Mouse (Mus musculus) heart, adult 18-20 months (tissue): ENCODE data around the gene Olfr798. TPM values are rescaled to one million over a fixed set of nuclear protein-coding genes. Genes with fewer than 3 reads are reported as not detected.

Experiments used
- DNase-seq, 2 experiments: peaks; one replicate each; pipeline ENCODE4 v3.0.0; 2021 to 2022; ENCODE audit warnings: mixed read lengths in 1 of 2
- long read RNA-seq, 2 experiments: library from polyadenylated mRNA; stranded (forward); transcript quantifications; one replicate each; pipeline ENCODE4 v2.0.0; 2021
- microRNA-seq, 2 experiments: library from miRNA; unstranded; fragments of <30 nt; microRNA quantifications; one replicate each; pipeline ENCODE4 v1.2.0; 2022
- total RNA-seq, 2 experiments: library from RNA; stranded (reverse); gene quantifications; 2 replicates each; pipeline ENCODE4 v1.2.3; 2021

The Olfr798 gene
- total RNA-seq: not detected
- long read RNA-seq, experiment 1: 0 reads
- long read RNA-seq, experiment 2: 0 reads

- no peak for DNase-seq
These were observed at the start of gene Olfr798 for GRCm38 (mm10) chr10:129627834-129628233. Gene Olfr798 (minus strand): TSS chr10:129627934.

- no peak for DNase-seq
These were observed 46.0 kb upstream of the Olfr798 start, which contains the start of gene Olfr801 for GRCm38 (mm10) chr10:129673765-129674164. Gene Olfr801 (minus strand): TSS chr10:129673865.

- DNase-seq: no peak
These were observed 29.7 kb upstream of the Olfr798 start, which contains the start of gene Olfr800 for GRCm38 (mm10) chr10:129657394-129657793. Gene Olfr800 (plus strand): TSS chr10:129657694.

- DNase-seq: no peak
These were observed 24.0 kb upstream of the Olfr798 start for GRCm38 (mm10) chr10:129651763-129652162.

GRCm38 (mm10) chr10:129637184-129637583 lies 9.4 kb upstream of the Olfr798 start, which contains the start of gene Olfr799:
Gene Olfr799 (plus strand): TSS chr10:129637484.
- no peak for DNase-seq

GRCm38 (mm10) chr10:129623251-129623650 lies 4.5 kb downstream of the Olfr798 start:
- DNase-seq: no peak

- DNase-seq: no peak
These were observed 6.0 kb downstream of the Olfr798 start for GRCm38 (mm10) chr10:129621724-129622123.

- DNase-seq: no peak
These were observed 15.3 kb downstream of the Olfr798 start, which contains the start of gene Olfr796 for GRCm38 (mm10) chr10:129612470-129612869. Gene Olfr796 (minus strand): TSS chr10:129612570.

- DNase-seq: no peak
These were observed 50.7 kb downstream of the Olfr798 start for GRCm38 (mm10) chr10:129577066-129577465.

Small RNA genes lying within 50 kb of the gene (microRNA-seq; reads per million reads assigned to microRNA genes)
- gene Gm23252: 0 reads per million in 2 experiments

Other genes starting within 250 kb of the Olfr798 start
- gene Olfr784, start 243.9 kb downstream of the Olfr798 start, total RNA-seq: not detected
- gene Olfr785, start 222.5 kb downstream of the Olfr798 start, total RNA-seq: not detected
- gene Olfr786, start 200.6 kb downstream of the Olfr798 start, total RNA-seq: not detected
- not detected for gene Olfr787, start 166.1 kb downstream of the Olfr798 start, total RNA-seq
- gene Olfr788, start 156.9 kb downstream of the Olfr798 start, total RNA-seq: not detected
- gene Olfr789, start 143.2 kb downstream of the Olfr798 start, total RNA-seq: not detected
- not detected for gene Olfr790, start 129.4 kb downstream of the Olfr798 start, total RNA-seq
- gene Olfr791, start 106.1 kb downstream of the Olfr798 start, total RNA-seq: not detected
- not detected for gene Olfr792, start 88.8 kb downstream of the Olfr798 start, total RNA-seq
- gene Olfr794, start 60.3 kb downstream of the Olfr798 start, total RNA-seq: not detected
- gene Olfr796, start 15.4 kb downstream of the Olfr798 start, total RNA-seq: not detected
- gene Olfr799, start 9.6 kb upstream of the Olfr798 start, total RNA-seq: not detected
- gene Olfr800, start 29.8 kb upstream of the Olfr798 start, total RNA-seq: not detected
- not detected for gene Olfr801, start 45.9 kb upstream of the Olfr798 start, total RNA-seq
- not detected for gene Olfr802, start 60.2 kb upstream of the Olfr798 start, total RNA-seq
- gene Olfr803, start 66.4 kb upstream of the Olfr798 start, total RNA-seq: not detected
- not detected for gene Olfr804, start 75.3 kb upstream of the Olfr798 start, total RNA-seq
- not detected for gene Olfr805, start 101.4 kb upstream of the Olfr798 start, total RNA-seq
- not detected for gene Olfr806, start 114.0 kb upstream of the Olfr798 start, total RNA-seq
- not detected for gene Olfr807, start 129.9 kb upstream of the Olfr798 start, total RNA-seq
- gene Olfr808, start 137.5 kb upstream of the Olfr798 start, total RNA-seq: not detected
- not detected for gene Olfr809, start 146.7 kb upstream of the Olfr798 start, total RNA-seq
- not detected for gene Olfr810, start 167.0 kb upstream of the Olfr798 start, total RNA-seq
- gene Olfr811, start 176.5 kb upstream of the Olfr798 start, total RNA-seq: not detected
- not detected for gene Olfr812, start 218.2 kb upstream of the Olfr798 start, total RNA-seq
- not detected for gene Olfr813, start 227.4 kb upstream of the Olfr798 start, total RNA-seq